Mouse (Mus musculus) liver, adult (tissue): ENCODE results near the gene Apbb2.

Experiments
- GATA4 ChIP-seq: IDR thresholded peaks from 2 replicates; pipeline ENCODE4 v1.6.1; 2014; ENCODE audit warnings: mild to moderate bottlenecking, low read length; ENCODE audit not compliant: insufficient replicate concordance

Gene Apbb2

GRCm38 (mm10) chr5:66351836-66352390, 266.7 kb downstream of the Apbb2 start:
- TF ChIP-seq GATA4 = no peak

- TF ChIP-seq GATA4 = no peak
Observed at GRCm38 (mm10) chr5:66351064-66351463, 267.5 kb downstream of the Apbb2 start.

GRCm38 (mm10) chr5:66350611-66351010, 268.0 kb downstream of the Apbb2 start:
- no peak for TF ChIP-seq GATA4

GRCm38 (mm10) chr5:66348421-66348820, 270.2 kb downstream of the Apbb2 start:
- TF ChIP-seq GATA4 = no peak

- no peak for TF ChIP-seq GATA4
Observed at GRCm38 (mm10) chr5:66346756-66347155, 271.8 kb downstream of the Apbb2 start.

- TF ChIP-seq GATA4 = no peak
Observed at GRCm38 (mm10) chr5:66345140-66345539, 273.4 kb downstream of the Apbb2 start.

- no peak for TF ChIP-seq GATA4
Observed at GRCm38 (mm10) chr5:66344182-66344581, 274.4 kb downstream of the Apbb2 start.

- TF ChIP-seq GATA4 = no peak
Observed at GRCm38 (mm10) chr5:66342285-66342684, 276.3 kb downstream of the Apbb2 start.

GRCm38 (mm10) chr5:66341848-66342247, 276.7 kb downstream of the Apbb2 start:
- TF ChIP-seq GATA4 = no peak

GRCm38 (mm10) chr5:66340356-66341102, 278.1 kb downstream of the Apbb2 start:
- no peak for TF ChIP-seq GATA4

GRCm38 (mm10) chr5:66338583-66338982, 280.0 kb downstream of the Apbb2 start:
- no peak for TF ChIP-seq GATA4

GRCm38 (mm10) chr5:66337969-66338345, 280.6 kb downstream of the Apbb2 start:
- no peak for TF ChIP-seq GATA4

- TF ChIP-seq GATA4 = no peak
Observed at GRCm38 (mm10) chr5:66337025-66337968, 281.3 kb downstream of the Apbb2 start.

GRCm38 (mm10) chr5:66330806-66331205, 287.8 kb downstream of the Apbb2 start:
- no peak for TF ChIP-seq GATA4

GRCm38 (mm10) chr5:66328766-66329165, 289.8 kb downstream of the Apbb2 start:
- TF ChIP-seq GATA4 = no peak

GRCm38 (mm10) chr5:66327949-66328726, 290.4 kb downstream of the Apbb2 start:
- TF ChIP-seq GATA4 = no peak

GRCm38 (mm10) chr5:66326395-66326794, 292.2 kb downstream of the Apbb2 start:
- TF ChIP-seq GATA4 = no peak
